Mouse (Mus musculus): ENCODE results near the gene Gm20708.

Gene Gm20708

GRCm38 (mm10) chr11:117809407-117810311 lies at the start of gene Gm20708, which contains the start of gene Syngr2:
Gene Gm20708, plus strand, starts transcription at chr11:117809668.
Gene Syngr2, plus strand, starts transcription at chr11:117809668.
- DNase-seq (ENCODE audit: low spot score): peak; percentile 78

- DNase-seq (ENCODE audit: low spot score): no peak
These were observed 48.9 kb upstream of the Gm20708 start for GRCm38 (mm10) chr11:117760374-117761119.

DNA sequence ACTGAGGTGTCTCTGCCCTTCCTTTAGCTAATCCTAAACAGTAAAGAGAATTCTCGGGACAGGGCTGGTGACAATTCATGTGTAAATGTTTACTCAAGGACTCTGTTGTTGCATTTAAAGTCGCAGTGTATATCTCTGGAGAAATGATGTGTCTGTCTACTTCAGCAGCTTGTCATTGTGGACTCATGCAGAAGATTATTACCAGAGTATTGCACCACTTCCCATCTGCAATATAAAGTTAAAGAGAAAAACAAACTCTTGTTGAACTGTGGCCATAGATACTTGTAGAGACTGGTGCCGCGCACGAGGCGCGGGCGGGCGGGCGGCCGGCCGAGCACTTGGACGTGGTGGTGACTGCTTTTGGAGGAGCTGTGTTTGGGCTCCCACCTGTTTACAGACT lies 47.7 kb upstream of the Gm20708 start:
- DNase-seq (ENCODE audit: low spot score): no peak

DNA sequence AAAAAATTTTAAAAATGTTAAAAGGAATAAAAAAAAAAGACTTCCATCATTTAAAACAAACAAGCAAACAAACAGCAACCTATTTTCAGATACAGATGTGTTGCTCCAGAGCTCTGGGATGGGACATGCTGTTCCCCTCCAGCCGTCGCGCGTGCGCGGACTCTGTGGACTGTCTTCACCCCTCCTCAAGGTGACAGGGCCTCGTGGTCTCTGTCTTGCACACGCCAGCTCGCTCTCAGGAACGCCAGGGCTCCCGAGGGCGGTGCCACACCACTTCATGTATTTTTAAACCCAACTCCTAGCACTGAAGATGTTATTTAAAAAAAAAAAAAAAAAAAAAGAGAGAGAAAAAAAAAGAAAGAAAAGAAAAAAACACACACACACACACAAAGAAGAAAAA lies 47.2 kb upstream of the Gm20708 start:
- DNase-seq (ENCODE audit: low spot score): no peak

DNA sequence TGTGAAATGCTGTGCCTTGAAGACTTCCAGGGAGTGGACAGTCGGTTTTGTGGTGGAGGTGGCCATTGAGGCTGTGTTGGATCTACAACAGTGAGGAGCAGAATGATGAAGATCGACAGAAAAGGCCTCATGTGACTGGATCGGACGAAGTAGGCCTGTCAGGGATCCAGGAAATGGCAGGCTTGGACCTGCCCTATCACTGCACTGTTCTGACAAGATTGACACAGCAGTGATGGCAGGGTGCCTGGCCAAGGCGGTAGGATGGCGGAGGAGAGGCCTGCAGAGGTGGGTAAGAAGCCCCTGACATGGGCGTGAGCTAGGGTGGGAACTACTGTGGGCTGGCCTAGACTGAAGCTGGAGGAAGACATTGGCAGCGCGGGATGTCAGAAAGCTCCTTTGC lies 45.1 kb upstream of the Gm20708 start:
- DNase-seq (ENCODE audit: low spot score): no peak

- no peak for DNase-seq (ENCODE audit: low spot score)
These were observed 44.1 kb upstream of the Gm20708 start for GRCm38 (mm10) chr11:117765361-117765760.

GRCm38 (mm10) chr11:117766275-117766674 lies 43.2 kb upstream of the Gm20708 start:
- DNase-seq (ENCODE audit: low spot score): no peak

DNA sequence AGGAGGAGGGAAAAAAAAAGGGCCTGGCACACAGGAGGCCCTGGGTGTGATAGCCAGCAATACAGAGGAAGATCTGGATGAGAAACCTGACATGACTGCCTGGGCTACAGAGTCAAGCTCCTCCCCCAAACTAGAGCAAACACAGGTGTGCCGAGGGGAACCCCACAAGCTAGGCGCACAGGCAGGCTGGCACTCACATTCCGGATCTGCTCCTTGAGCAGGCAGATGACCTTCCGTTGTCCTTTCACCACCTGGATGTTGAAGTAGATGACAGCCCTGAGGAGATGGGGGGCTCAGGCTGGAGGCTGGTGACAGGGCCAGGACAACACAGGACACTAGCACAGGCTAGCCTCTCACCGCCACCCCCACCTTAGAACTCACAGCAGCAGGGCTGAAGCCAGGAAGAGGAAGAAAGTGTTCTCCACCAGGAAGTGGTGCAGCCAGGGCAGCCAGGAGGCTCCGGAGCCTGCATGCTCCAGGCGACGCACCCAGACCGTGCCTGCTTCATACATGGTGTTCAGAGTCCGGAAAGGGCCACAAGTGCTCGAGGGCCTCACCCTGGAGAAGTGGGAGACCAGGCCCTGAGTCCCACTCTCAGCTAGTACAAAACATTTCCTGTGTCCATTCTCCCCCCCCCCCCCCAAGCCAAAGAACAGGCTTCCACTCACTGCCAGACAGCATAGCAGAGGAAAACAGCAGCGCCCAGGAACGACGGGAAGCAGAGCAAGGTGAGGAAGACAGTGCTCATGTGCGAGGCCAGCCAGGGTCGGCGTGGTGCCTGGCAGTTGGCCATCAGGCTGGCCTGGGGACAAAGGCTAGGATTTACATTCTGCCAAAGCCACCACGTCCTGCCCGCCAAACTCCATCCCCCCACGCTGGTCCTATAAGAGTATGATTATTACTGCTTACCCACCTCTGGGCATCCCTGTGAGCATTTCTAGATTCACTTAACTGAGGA lies 40.5 kb upstream of the Gm20708 start:
- DNase-seq (ENCODE audit: low spot score): no peak

- DNase-seq (ENCODE audit: low spot score): no peak
These were observed 39.8 kb upstream of the Gm20708 start for GRCm38 (mm10) chr11:117769683-117770047.

DNA sequence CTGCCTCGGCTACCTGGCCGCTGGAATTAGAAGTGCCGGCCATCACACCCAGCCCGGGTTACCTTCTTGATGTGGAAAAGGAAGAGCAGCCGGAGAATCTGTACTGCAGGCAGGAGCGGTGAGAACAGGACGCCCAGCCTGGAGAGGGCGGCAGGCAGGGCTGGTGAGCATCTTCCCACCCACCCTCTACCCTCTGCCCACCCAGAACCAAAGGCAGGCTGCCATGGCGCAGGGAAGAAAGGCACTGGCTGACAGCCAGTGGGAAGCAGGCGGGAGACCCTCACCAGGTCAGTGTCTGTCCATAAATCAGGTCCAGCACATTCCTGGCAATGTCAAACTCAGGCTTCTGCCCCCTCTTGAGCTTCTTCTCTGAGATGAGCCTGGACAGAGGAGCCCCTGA lies 39.1 kb upstream of the Gm20708 start:
- no peak for DNase-seq (ENCODE audit: low spot score)

DNA sequence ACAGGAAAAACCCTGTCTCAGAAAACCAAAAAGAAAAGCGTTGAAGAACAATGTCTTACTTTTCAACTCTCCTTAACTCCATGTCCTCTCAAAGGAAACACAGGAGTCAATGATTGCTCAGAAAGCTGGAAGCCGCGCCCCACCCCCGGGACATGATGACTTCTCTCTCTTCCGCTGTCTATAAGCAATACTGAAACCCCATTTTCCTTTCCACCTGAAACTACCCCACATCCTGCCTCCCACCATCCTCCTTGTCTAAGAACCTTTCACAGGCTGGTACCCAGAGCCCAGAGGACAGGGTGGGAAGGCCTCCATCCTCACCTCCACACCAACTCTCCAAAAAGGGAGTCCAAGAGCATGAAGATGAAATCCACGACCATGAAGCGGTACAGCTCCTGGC lies 37.1 kb upstream of the Gm20708 start:
- no peak for DNase-seq (ENCODE audit: low spot score)

DNA sequence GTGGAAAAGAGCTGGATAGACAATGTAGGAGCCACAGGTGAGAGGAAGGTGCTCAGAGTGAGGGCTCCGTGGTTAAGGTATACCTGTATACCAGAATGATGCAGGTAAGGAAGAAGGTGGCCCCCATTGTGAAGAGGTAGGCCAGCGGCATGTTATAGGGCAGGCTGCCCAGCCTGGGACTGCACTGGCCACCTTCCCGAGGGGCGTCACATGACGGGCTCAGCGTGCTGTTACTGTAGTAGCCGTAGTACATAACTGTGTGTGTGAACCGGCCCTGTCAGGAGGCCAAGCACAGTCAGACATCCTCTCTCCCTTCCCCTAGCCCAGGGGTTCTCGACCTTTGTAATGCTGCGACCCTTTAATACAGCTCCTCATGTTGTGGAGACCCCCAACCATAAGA lies 34.5 kb upstream of the Gm20708 start:
- DNase-seq (ENCODE audit: low spot score): no peak

DNA sequence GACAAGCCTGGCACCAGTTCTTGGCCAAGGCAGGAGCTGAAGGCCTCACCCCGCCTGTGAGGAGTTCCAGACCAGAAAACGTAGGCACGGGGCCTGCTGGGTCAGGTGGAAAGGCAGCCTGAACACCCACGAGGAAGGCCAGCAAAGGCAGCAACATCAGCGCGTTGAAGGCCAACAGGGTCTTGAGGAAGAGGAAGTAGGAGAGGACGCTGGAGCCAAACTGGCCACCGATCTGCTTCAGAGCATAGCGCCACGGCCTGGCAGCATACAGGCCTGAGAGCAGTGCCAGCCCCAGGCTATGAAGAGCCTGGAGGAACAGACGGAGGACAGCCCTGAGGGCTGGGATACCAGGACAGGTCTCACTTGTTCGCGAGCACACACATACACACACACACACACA lies 33.9 kb upstream of the Gm20708 start:
- no peak for DNase-seq (ENCODE audit: low spot score)

DNA sequence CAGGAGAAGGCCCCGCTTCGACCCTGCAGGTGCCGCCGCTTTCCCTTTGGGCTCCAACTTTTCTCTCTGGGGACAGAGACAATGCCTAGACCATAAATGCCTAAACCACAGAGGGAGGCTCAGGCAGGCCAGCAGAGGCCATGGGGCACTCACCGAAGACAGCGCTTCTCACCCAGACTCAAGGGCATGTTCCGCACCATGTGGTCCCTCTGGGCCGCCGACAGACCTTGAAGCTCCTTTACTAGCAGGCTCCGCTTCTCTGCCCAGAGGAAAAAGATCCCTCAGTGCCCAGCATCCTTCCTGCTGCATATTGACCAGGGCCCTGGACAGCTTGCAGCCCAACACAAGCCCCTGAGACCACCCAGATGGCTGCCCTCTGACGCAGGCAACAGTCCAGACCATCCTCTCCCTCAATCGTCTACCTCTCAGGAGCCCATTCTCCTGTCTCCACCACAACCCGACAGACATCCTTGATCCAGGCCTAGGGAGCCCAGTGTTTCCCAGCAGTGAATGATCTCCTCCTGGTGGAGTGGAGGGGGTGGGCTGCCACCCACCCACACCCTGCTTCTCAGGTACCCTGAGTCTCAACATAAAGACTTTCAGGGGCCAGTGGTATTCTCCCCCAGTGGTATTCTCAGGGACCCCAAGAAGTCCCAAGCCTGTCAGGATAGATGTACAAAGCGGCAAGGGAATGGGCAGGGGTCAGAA lies 33.2 kb upstream of the Gm20708 start:
- no peak for DNase-seq (ENCODE audit: low spot score)

- no peak for DNase-seq (ENCODE audit: low spot score)
These were observed 32.4 kb upstream of the Gm20708 start for GRCm38 (mm10) chr11:117777111-117777510.

DNA sequence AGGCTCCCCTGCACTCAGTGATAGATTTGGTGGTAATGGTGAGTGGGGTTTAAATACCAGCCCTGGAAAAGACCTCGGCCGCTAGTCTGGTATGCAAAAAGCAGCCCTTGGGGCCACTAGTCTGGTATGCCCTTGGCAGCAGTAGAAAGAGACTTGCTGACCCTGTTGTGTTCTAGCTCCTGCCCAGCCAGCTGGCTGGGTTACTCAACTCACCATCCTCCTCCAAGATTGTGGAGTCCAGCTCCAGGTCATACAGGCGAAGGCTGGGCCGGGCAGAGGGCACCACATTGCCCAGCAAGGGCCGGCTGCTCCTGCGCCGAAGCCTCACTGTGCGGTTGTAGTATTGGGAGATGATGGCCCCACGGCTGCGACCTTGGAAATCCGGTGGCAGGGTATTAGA lies 31.4 kb upstream of the Gm20708 start:
- DNase-seq (ENCODE audit: low spot score): no peak

DNA sequence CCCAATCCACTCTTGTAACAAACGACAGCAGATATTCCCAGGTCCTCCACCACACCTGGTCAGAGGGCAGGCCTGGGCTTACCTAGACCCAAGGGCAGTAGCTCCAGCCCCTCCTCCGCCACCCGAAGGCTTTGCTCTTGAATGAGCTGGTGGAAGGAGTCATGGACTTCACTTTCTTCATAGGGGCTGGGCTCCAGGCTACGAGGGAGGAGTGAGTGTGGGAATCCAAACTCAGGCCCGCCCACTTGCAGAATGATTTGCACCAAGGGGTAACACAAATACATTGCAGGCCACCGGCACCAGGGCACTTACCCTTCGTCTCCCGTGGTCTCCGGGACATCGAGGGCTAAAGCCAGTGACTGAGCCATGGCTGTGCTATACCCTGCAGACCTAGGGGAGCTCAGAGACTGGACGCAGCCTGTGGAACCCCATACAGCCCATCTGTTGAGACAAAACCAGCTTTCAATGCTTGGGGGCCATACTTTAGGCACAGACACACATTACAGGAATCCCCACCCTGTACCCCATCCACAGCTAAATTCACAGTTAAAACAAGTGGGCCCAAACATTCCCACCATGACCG lies 30.5 kb upstream of the Gm20708 start:
- DNase-seq (ENCODE audit: low spot score): peak; percentile 41

DNA sequence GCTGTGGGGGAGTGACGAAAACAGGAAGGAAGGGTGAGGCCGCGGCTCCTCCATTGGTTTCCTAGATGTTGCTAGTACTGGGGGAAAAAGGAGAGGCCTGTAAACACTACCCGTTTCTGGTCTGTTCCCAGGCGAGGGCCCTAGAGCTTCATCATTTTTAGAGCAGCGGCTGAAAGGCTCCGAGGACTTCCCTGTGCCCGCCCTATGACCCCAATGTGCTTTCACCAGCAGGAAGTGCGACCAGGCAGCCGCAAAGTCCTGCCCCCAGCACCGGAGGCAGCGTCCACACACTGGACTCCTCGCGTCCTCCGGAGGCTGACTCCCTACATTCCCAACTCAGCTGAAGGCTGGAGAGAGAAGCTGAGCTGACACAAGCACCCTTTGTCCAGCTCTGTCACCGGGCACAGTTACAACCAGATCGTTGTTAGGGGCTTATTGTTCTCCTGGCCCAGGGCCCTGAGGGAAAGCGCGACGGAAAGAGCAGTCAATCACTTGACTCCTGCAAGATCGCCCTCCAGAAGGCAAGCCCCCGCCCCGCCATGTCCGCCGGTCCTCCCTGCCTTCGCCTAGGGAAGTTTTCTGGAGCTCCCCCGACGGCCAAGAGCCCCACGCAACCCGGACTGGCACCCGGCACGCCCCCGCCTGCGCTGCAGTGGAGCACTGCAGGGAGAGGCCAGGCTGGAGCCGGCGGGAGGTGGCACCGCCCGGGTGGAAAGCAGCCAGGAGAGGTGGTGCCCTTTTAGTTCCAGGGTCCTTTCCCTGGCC lies 29.9 kb upstream of the Gm20708 start:
- peak; percentile 67 for DNase-seq (ENCODE audit: low spot score)

GRCm38 (mm10) chr11:117780199-117780515 lies 29.3 kb upstream of the Gm20708 start:
- no peak for DNase-seq (ENCODE audit: low spot score)

- DNase-seq (ENCODE audit: low spot score): peak; percentile 92
These were observed 28.8 kb upstream of the Gm20708 start for GRCm38 (mm10) chr11:117780582-117781111.
